Mouse (Mus musculus) hindbrain, embryonic 11.5 days (tissue): Measurements from ENCODE around the gene Epm2aip1. TPM values are rescaled to one million over a fixed set of nuclear protein-coding genes. Genes with fewer than 3 reads are reported as not detected.

Experiments used
- ATAC-seq: fragments of 200-750 bp; cut with Nextera tagmentation; 2 replicates; pipeline ENCODE4 v1.8.0; 2017; ENCODE audit warnings: mild to moderate bottlenecking, moderate TSS enrichment, moderate library complexity; ENCODE audit not compliant: low FRiP score
- DNase-seq: peaks from one replicate; pipeline ENCODE4 v3.0.0-alpha.2; 2015; ENCODE audit warnings: low spot score
- H3K27ac ChIP-seq: fragments of 300-500 bp; sonication (generic); 2 replicates; pipeline ENCODE4 v1.5.1; 2014; ENCODE audit warnings: mild to moderate bottlenecking, low read depth, low read length
- H3K27me3 ChIP-seq: fragments of 300-500 bp; sonication (generic); 2 replicates; pipeline ENCODE4 v1.6.1; 2014; ENCODE audit warnings: mild to moderate bottlenecking, low read length, moderate library complexity, mixed read lengths; ENCODE audit not compliant: control insufficient read depth, insufficient read depth
- H3K36me3 ChIP-seq: fragments of 300-500 bp; sonication (generic); 2 replicates; pipeline ENCODE4 v1.6.1; 2014; ENCODE audit warnings: mild to moderate bottlenecking, low read length, moderate library complexity, mixed read lengths; ENCODE audit not compliant: control insufficient read depth, insufficient read depth
- H3K4me1 ChIP-seq: fragments of 300-500 bp; sonication (generic); replicated peaks from 2 replicates; pipeline ENCODE4 v1.6.1; 2014; ENCODE audit warnings: low read length, mixed read lengths; ENCODE audit not compliant: control insufficient read depth, insufficient read depth
- H3K4me2 ChIP-seq: fragments of 300-500 bp; sonication (generic); replicated peaks from 2 replicates; pipeline ENCODE4 v1.6.1; 2014; ENCODE audit warnings: mild to moderate bottlenecking, low read depth, low read length
- H3K4me3 ChIP-seq: fragments of 300-500 bp; sonication (generic); 2 replicates; pipeline ENCODE4 v1.5.1; 2014; ENCODE audit warnings: low read depth, low read length
- H3K9ac ChIP-seq: fragments of 300-500 bp; sonication (generic); 2 replicates; pipeline ENCODE4 v1.6.1; 2014; ENCODE audit warnings: low read depth, low read length
- H3K9me3 ChIP-seq: fragments of 300-500 bp; sonication (generic); 2 replicates; pipeline ENCODE4 v1.6.1; 2016; ENCODE audit warnings: low read length; ENCODE audit not compliant: control insufficient read depth
- WGBS: fragments of 180-500 bp; shearing (Covaris S2); extraction: QIAGEN DNeasy Blood & Tissue Kit; methylation state at CpG from one replicate; pipeline ENCODE4 v1.1.7; 2014; 5-methylcytosine and 5-hydroxymethylcytosine counted together
- polyA plus RNA-seq: library from polyadenylated mRNA; unstranded; fragments of >200 nt; fragmentation: Nextera tagmentation; extraction: Ambion mirVana; gene quantifications from 2 replicates; pipeline ENCODE4 v1.2.1, GENCODE M21; 2014

Epm2aip1 gene
- polyA plus RNA-seq, 1 experiment from 2014 or later, result 36.3 TPM

- H3K36me3 ChIP-seq, result peaks cover 5% of the 10 kb centered on the region; the same call in 1 of the 2 replicates
- H3K4me1 ChIP-seq, result no peaks in the 10 kb centered on the region
- H3K27me3 ChIP-seq, result no peaks in the 10 kb centered on the region
- WGBS, result 80% methylated on average over 7 of the region's 7 CpGs
- no peaks in the 10 kb centered on the region for H3K9me3 ChIP-seq
- DNase-seq, result no peak
- no peak overlapping the region for H3K9ac ChIP-seq
- ATAC-seq, result no peak
- no peak overlapping the region for H3K4me3 ChIP-seq
- no peak overlapping the region for H3K4me2 ChIP-seq
- no peak overlapping the region for H3K27ac ChIP-seq
Measured at GRCm38 (mm10) chr9:111252161-111252869, 19.4 kb upstream of the Epm2aip1 start.

GRCm38 (mm10) chr9:111260360-111260985, 11.3 kb upstream of the Epm2aip1 start:
- DNase-seq, result no peak

GRCm38 (mm10) chr9:111261356-111261755, 10.4 kb upstream of the Epm2aip1 start:
- H3K9me3 ChIP-seq, result no peaks in the 10 kb centered on the region

More at GRCm38 (mm10) chr9:111260360-111260985, 11.3 kb upstream of the Epm2aip1 start:
- Histone ChIP-seq H3K4me1 (no peaks in the 10 kb centered on the region), H3K4me2 (no peak overlapping the region), H3K36me3 (0 out of 2 replicates have a peak, but pooled peaks cover 2% of the 10 kb centered on the region), H3K4me3 (no peak overlapping the region), H3K27me3 (no peaks in the 10 kb centered on the region), H3K9me3 (no peaks in the 10 kb centered on the region), H3K27ac (no peak overlapping the region), H3K9ac (no peak overlapping the region)
- no peak for ATAC-seq
- WGBS, result 72% methylated on average over 1 of the region's 1 CpGs

GRCm38 (mm10) chr9:111267998-111268397, 3.7 kb upstream of the Epm2aip1 start:
- ATAC-seq, result no peak

More at GRCm38 (mm10) chr9:111261356-111261755, 10.4 kb upstream of the Epm2aip1 start:
- Histone ChIP-seq H3K9ac (no peak overlapping the region), H3K4me3 (no peak overlapping the region), H3K4me1 (no peaks in the 10 kb centered on the region), H3K36me3 (no peaks in the 10 kb centered on the region), H3K27ac (no peak overlapping the region), H3K27me3 (no peaks in the 10 kb centered on the region), H3K4me2 (no peak overlapping the region)
- no peak for DNase-seq
- no peak for ATAC-seq
- WGBS, result 95% methylated on average over 4 of the region's 4 CpGs

GRCm38 (mm10) chr9:111270606-111271005, 1.1 kb upstream of the Epm2aip1 start:
- H3K4me2 ChIP-seq, result peak overlapping the region; percentile 56
- peak overlapping the region; percentile 76 for H3K9ac ChIP-seq
- ATAC-seq (no peak), DNase-seq (no peak)
- no peaks in the 10 kb centered on the region for H3K9me3 ChIP-seq
- no peaks in the 10 kb centered on the region for H3K27me3 ChIP-seq
- WGBS, result 11% methylated on average over 5 of the region's 5 CpGs
- H3K4me1 ChIP-seq, result peaks cover 8% of the 10 kb centered on the region
- peak overlapping the region; percentile 88 for H3K27ac ChIP-seq
- peak overlapping the region; percentile 74 for H3K4me3 ChIP-seq
- H3K36me3 ChIP-seq, result no peaks in the 10 kb centered on the region

More at GRCm38 (mm10) chr9:111267998-111268397, 3.7 kb upstream of the Epm2aip1 start:
- no peak overlapping the region for H3K27ac ChIP-seq
- no peaks in the 10 kb centered on the region for H3K27me3 ChIP-seq
- peaks cover 4% of the 10 kb centered on the region; the same call in 1 of the 2 replicates for H3K4me1 ChIP-seq
- no peak for DNase-seq
- H3K9me3 ChIP-seq, result no peaks in the 10 kb centered on the region
- H3K9ac ChIP-seq, result no peak overlapping the region
- 95% methylated on average over 2 of the region's 2 CpGs for WGBS
- no peaks in the 10 kb centered on the region for H3K36me3 ChIP-seq
- no peak overlapping the region for H3K4me3 ChIP-seq
- H3K4me2 ChIP-seq, result no peak overlapping the region

- peak overlapping the region; percentile 74 for H3K4me3 ChIP-seq
- H3K36me3 ChIP-seq, result no peaks in the 10 kb centered on the region
- ATAC-seq (peak; percentile 80), DNase-seq (no peak)
- H3K9me3 ChIP-seq, result no peaks in the 10 kb centered on the region
- peak overlapping the region; percentile 56 for H3K4me2 ChIP-seq
- peak overlapping the region; percentile 76 for H3K9ac ChIP-seq
- under 1% methylated on average over 32 of the region's 32 CpGs for WGBS
- H3K27ac ChIP-seq, result peak overlapping the region; percentile 88
- no peaks in the 10 kb centered on the region for H3K27me3 ChIP-seq
- H3K4me1 ChIP-seq, result peaks cover 8% of the 10 kb centered on the region
Measured at GRCm38 (mm10) chr9:111271056-111271433, 684 bp upstream of the Epm2aip1 start.

- H3K4me1 ChIP-seq, result peaks cover 8% of the 10 kb centered on the region
Measured at GRCm38 (mm10) chr9:111272356-111272755, 627 bp downstream of the Epm2aip1 start.

GRCm38 (mm10) chr9:111272996-111273785, 1.5 kb downstream of the Epm2aip1 start:
- H3K9me3 ChIP-seq, result no peaks in the 10 kb centered on the region
- peak overlapping the region; percentile 68 for H3K4me2 ChIP-seq
- no peaks in the 10 kb centered on the region for H3K36me3 ChIP-seq
- WGBS, result 83% methylated on average over 15 of the region's 15 CpGs
- peak overlapping the region; percentile 74 for H3K4me3 ChIP-seq
- DNase-seq (no peak), ATAC-seq (no peak)
- no peaks in the 10 kb centered on the region for H3K27me3 ChIP-seq
- H3K9ac ChIP-seq, result peak overlapping the region; percentile 76; the same call in 1 of the 2 replicates
- H3K4me1 ChIP-seq, result peaks cover 8% of the 10 kb centered on the region
- no peak overlapping the region for H3K27ac ChIP-seq

More at GRCm38 (mm10) chr9:111272356-111272755, 627 bp downstream of the Epm2aip1 start:
- Histone ChIP-seq H3K36me3 (no peaks in the 10 kb centered on the region), H3K4me2 (peak overlapping the region; percentile 68), H3K9ac (peak overlapping the region; percentile 76), H3K27ac (peak overlapping the region; percentile 89), H3K27me3 (no peaks in the 10 kb centered on the region), H3K4me3 (peak overlapping the region; percentile 74), H3K9me3 (no peaks in the 10 kb centered on the region)
- DNase-seq (no peak), ATAC-seq (no peak)
- 15% methylated on average over 19 of the region's 19 CpGs for WGBS
